Mouse (Mus musculus) liver, embryonic 11.5 days (tissue): Measurements from ENCODE around the gene Dcbld1. TPM values are rescaled to one million over a fixed set of nuclear protein-coding genes. Genes with fewer than 3 reads are reported as not detected.

Experiments
- ATAC-seq: fragments of 200-750 bp; cut with Nextera tagmentation; replicated peaks from 2 replicates; pipeline ENCODE4 v1.8.0; 2017; ENCODE audit warnings: moderate number of reproducible peaks, mild to moderate bottlenecking, moderate TSS enrichment, moderate library complexity; ENCODE audit not compliant: low FRiP score
- DNase-seq: peaks from one replicate; pipeline ENCODE4 v3.0.0-alpha.2; 2017; ENCODE audit warnings: low spot score
- H3K27ac ChIP-seq: fragments of 300-500 bp; sonication (generic); 2 replicates; pipeline ENCODE4 v1.5.1; 2014; ENCODE audit warnings: mild to moderate bottlenecking, low read depth, low read length, control low read depth
- H3K27me3 ChIP-seq: fragments of 300-500 bp; sonication (generic); replicated peaks from 2 replicates; pipeline ENCODE4 v1.6.1; 2014; ENCODE audit warnings: low read length, mixed read lengths; ENCODE audit not compliant: control insufficient read depth, insufficient read depth
- H3K36me3 ChIP-seq: fragments of 300-500 bp; sonication (generic); 2 replicates; pipeline ENCODE4 v1.6.1; 2014; ENCODE audit warnings: mild to moderate bottlenecking, low read length, moderate library complexity, mixed read lengths; ENCODE audit not compliant: control insufficient read depth, insufficient read depth
- H3K4me1 ChIP-seq: fragments of 300-500 bp; sonication (generic); replicated peaks from 2 replicates; pipeline ENCODE4 v1.6.1; 2014; ENCODE audit warnings: low read length, mixed read lengths; ENCODE audit not compliant: control insufficient read depth, insufficient read depth
- H3K4me2 ChIP-seq: fragments of 300-500 bp; sonication (generic); 2 replicates; pipeline ENCODE4 v1.6.1; 2014; ENCODE audit warnings: mild to moderate bottlenecking, control low read depth, moderate library complexity
- H3K4me3 ChIP-seq: fragments of 300-500 bp; sonication (generic); 2 replicates; pipeline ENCODE4 v1.5.1; 2014; ENCODE audit warnings: low read depth, low read length, control low read depth
- H3K9ac ChIP-seq: fragments of 300-500 bp; sonication (generic); 2 replicates; pipeline ENCODE4 v1.6.1; 2014; ENCODE audit warnings: low read depth, low read length, control low read depth
- H3K9me3 ChIP-seq: fragments of 300-500 bp; sonication (generic); 2 replicates; pipeline ENCODE4 v1.6.1; 2016; ENCODE audit warnings: low read length, inconsistent platforms, mixed read lengths; ENCODE audit not compliant: control insufficient read depth
- WGBS: fragments of 180-500 bp; shearing (Covaris S2); extraction: QIAGEN DNeasy Blood & Tissue Kit; methylation state at CpG from one replicate; pipeline ENCODE4 v1.1.7; 2014; 5-methylcytosine and 5-hydroxymethylcytosine counted together
- polyA plus RNA-seq: library from polyadenylated mRNA; unstranded; fragments of >200 nt; fragmentation: Nextera tagmentation; extraction: Ambion mirVana; gene quantifications from 2 replicates; pipeline ENCODE4 v1.2.1, GENCODE M21; 2014

Dcbld1 gene
- polyA plus RNA-seq, 1 experiment from 2014 or later = 11.9 TPM

DNA sequence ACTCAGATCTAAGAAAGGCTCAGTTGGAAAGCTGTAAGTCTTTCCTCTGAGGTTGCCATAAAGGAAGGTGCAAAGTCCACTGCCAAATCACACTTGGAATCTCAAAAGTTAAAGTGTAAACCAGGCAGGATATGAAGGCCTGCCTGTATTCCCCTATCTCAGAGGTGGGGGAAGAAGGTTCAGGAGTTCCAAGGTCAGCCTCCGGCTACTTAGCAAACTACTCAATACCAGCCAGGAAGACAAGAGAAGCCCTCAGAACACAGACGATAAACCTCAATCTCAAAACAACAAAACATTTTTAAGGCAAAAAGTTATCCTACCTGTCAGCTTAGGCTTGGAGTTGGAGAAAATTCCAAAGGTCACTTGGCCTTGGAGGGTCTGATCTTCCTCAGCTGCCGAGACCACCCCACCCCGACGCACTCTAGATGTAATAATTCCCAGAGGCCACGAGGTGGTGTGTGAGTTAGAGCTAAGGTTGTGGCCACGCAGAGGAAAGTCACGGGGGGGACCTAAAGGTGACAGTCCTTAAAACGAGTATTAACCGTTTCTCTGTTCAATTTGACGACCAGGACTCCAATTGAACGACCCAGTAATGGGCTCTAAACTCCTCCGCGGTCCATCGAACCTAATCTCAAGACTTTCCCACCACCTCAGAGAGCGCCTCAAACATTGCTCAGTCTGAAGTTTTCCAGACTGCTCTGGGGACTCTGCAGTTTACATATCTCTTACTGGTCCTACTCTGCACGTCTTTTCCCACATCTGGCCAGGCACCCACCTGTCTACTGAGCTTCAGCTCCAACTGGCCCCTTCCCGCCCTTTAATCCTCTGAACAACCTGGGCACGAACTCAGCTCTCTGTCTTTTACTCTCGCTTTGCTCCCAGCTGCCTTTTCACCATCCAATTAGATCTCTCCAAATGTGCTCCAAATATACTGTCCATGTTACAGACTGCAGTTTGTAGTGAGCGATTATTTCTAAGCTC, 933 bp upstream of the Dcbld1 start:
- ATAC-seq = 0 out of 2 replicates have a peak, but pooled peaks have one; percentile 48
- WGBS = 10% methylated on average over 21 of the region's 21 CpGs

GRCm38 (mm10) chr10:52233969-52234653, 692 bp downstream of the Dcbld1 start:
- Histone ChIP-seq H3K9me3 (no peaks in the 10 kb centered on the region), H3K4me1 (no peaks in the 10 kb centered on the region), H3K27ac (peak overlapping the region; percentile 66), H3K27me3 (no peaks in the 10 kb centered on the region), H3K36me3 (no peaks in the 10 kb centered on the region), H3K4me2 (peak overlapping the region; percentile 93), H3K4me3 (peak overlapping the region; percentile 80), H3K9ac (peak overlapping the region; percentile 85)
- DNase-seq = peak; percentile 73
- WGBS = under 1% methylated on average over 40 of the region's 40 CpGs
- peak; percentile 35 for ATAC-seq

More for the DNA sequence above, 933 bp upstream of the Dcbld1 start:
- H3K4me3 ChIP-seq = peak overlapping the region; percentile 80
- H3K4me1 ChIP-seq = no peaks in the 10 kb centered on the region
- H3K9ac ChIP-seq = 0 out of 2 replicates have a peak overlapping the region, but pooled peaks have one; percentile 31
- H3K27me3 ChIP-seq = no peaks in the 10 kb centered on the region
- no peaks in the 10 kb centered on the region for H3K36me3 ChIP-seq
- H3K27ac ChIP-seq = 0 out of 2 replicates have a peak overlapping the region, but pooled peaks have one; percentile 0
- peak; percentile 40 for DNase-seq
- H3K4me2 ChIP-seq = peak overlapping the region; percentile 93
- H3K9me3 ChIP-seq = no peaks in the 10 kb centered on the region

- Histone ChIP-seq H3K9ac (peak overlapping the region; percentile 85; the same call in 1 of the 2 replicates), H3K36me3 (no peaks in the 10 kb centered on the region), H3K4me3 (peak overlapping the region; percentile 80), H3K27me3 (no peaks in the 10 kb centered on the region), H3K9me3 (no peaks in the 10 kb centered on the region), H3K4me1 (no peaks in the 10 kb centered on the region), H3K27ac (no peak overlapping the region), H3K4me2 (peak overlapping the region; percentile 93)
- ATAC-seq (no peak), DNase-seq (no peak)
- 24% methylated on average over 7 of the region's 7 CpGs for WGBS
Measured at GRCm38 (mm10) chr10:52234654-52234981, 1.2 kb downstream of the Dcbld1 start.

DNA sequence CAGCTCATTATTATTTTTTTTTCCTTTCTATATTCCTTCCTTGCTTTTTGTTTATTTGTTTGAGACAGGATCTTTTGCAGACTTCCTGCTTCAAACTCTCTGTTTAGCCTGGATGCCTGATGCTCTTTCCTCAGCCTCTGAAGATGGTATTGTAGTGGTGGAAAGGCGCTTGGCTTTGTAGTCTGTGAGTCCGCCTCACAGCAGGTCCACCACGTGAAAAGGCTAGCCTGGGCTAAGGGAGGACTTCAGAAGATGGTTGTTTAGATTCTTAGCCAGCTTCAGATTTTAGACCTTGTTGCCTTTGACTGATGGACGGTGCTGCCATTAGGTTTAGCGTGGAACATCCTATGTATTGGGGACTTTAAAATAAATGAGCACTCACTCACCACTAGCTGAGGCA, 2.0 kb downstream of the Dcbld1 start:
- Histone ChIP-seq H3K27me3 (no peaks in the 10 kb centered on the region), H3K9ac (no peak overlapping the region), H3K4me2 (peak overlapping the region; percentile 93; the same call in 1 of the 2 replicates), H3K27ac (no peak overlapping the region), H3K4me1 (no peaks in the 10 kb centered on the region), H3K4me3 (peak overlapping the region; percentile 80; the same call in 1 of the 2 replicates), H3K36me3 (no peaks in the 10 kb centered on the region), H3K9me3 (no peaks in the 10 kb centered on the region)
- ATAC-seq (no peak), DNase-seq (no peak)
- 79% methylated on average over 5 of the region's 5 CpGs for WGBS

GRCm38 (mm10) chr10:52242015-52242414, 8.6 kb downstream of the Dcbld1 start:
- Histone ChIP-seq H3K36me3 (no peaks in the 10 kb centered on the region), H3K9me3 (no peaks in the 10 kb centered on the region), H3K9ac (no peak overlapping the region), H3K4me2 (no peak overlapping the region), H3K4me3 (no peak overlapping the region), H3K27ac (no peak overlapping the region), H3K4me1 (no peaks in the 10 kb centered on the region), H3K27me3 (no peaks in the 10 kb centered on the region)
- ATAC-seq = no peak
- DNase-seq = no peak
- WGBS = 76% methylated on average over 5 of the region's 5 CpGs

GRCm38 (mm10) chr10:52242680-52243323, 9.4 kb downstream of the Dcbld1 start:
- Histone ChIP-seq H3K4me3 (no peak overlapping the region), H3K27me3 (no peaks in the 10 kb centered on the region), H3K27ac (no peak overlapping the region), H3K9me3 (no peaks in the 10 kb centered on the region), H3K4me1 (no peaks in the 10 kb centered on the region), H3K9ac (no peak overlapping the region), H3K36me3 (no peaks in the 10 kb centered on the region), H3K4me2 (no peak overlapping the region)
- DNase-seq = no peak
- ATAC-seq = no peak
- 62% methylated on average over 7 of the region's 7 CpGs for WGBS

DNA sequence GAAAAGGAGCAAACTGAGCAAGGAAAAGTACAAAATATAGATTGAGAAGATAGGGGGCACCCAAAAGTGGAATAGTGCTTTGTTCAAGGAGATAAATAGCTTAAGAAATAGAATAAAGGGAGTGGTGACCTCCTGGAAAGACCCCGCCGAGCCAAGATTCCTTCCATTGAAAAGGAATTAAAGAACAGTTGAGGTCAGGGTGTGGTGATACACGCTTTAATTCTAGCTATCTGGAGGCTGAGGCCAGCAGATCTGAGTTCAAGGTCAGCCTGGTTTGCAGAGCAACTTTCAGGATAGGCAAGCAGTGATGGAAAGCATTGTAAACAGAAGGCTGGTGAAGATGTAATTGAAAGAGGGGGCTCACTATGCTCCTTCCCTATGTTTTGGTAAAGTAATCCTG, 12.8 kb downstream of the Dcbld1 start:
- Histone ChIP-seq H3K9me3 (no peaks in the 10 kb centered on the region), H3K4me2 (no peak overlapping the region), H3K36me3 (no peaks in the 10 kb centered on the region), H3K27ac (no peak overlapping the region), H3K4me3 (no peak overlapping the region), H3K9ac (no peak overlapping the region), H3K4me1 (no peaks in the 10 kb centered on the region), H3K27me3 (no peaks in the 10 kb centered on the region)
- no peak for ATAC-seq
- DNase-seq = no peak
- 76% methylated on average over 3 of the region's 3 CpGs for WGBS

DNA sequence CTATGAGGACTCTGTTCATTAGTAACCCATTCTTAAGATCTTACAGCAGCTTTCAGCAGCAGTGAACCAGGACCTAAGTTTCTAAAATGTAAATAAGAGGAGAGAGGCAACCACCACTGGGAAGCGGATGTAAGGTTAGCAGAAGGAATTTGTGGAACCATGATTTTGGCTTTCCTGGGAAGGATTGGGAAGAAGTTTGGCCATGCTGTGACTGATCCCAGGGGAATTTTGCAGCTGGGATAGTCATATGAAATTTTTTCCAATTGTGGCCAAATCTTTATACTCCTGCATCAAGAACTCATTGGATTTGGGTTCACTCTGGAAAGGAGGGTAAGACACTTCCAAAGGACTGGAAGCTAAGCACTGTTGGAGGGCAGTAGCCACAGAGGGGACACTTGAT, 18.8 kb downstream of the Dcbld1 start:
- Histone ChIP-seq H3K9me3 (no peaks in the 10 kb centered on the region), H3K9ac (no peak overlapping the region), H3K27me3 (no peaks in the 10 kb centered on the region), H3K4me1 (no peaks in the 10 kb centered on the region), H3K36me3 (no peaks in the 10 kb centered on the region), H3K4me3 (no peak overlapping the region), H3K27ac (no peak overlapping the region), H3K4me2 (no peak overlapping the region)
- no peak for ATAC-seq
- no peak for DNase-seq
- 83% methylated on average over 1 of the region's 1 CpGs for WGBS
